Mouse (Mus musculus): Measurements from ENCODE around the gene Gpank1.
"Not testable (repeated sequence)": the region's sequence is repeated elsewhere in the genome, so short reads cannot be mapped to it uniquely, and the experiment has no call there.

The Gpank1 gene

DNA sequence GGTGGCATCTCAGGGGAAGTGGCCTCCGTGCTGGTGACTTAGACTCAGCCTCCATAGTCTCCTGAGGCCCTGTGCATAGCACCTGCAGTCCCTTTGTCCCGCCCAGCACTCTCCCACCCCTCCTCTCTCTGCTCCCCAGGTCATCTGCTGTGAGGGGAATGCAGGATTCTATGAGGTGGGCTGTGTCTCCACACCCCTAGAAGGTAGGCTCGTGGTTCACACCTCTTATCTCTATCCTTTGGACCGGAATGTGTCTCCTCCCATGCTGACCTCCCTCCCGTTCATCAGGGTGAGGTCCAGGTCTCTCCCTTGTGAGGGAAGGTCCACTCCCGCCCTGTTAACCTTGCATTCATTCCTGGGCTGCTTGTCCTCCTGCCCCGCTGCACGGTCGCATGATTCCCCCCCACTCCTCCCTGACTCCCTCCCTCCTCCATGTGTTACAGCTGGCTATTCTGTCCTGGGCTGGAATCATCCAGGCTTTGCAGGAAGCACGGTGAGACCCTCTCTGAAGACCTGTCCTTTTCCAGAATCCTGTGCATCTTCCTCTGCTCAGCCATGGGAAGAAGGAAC lies 21.0 kb upstream of the Gpank1 start:
- no peak for DNase-seq (ENCODE audit: low read depth, low spot score)

DNA sequence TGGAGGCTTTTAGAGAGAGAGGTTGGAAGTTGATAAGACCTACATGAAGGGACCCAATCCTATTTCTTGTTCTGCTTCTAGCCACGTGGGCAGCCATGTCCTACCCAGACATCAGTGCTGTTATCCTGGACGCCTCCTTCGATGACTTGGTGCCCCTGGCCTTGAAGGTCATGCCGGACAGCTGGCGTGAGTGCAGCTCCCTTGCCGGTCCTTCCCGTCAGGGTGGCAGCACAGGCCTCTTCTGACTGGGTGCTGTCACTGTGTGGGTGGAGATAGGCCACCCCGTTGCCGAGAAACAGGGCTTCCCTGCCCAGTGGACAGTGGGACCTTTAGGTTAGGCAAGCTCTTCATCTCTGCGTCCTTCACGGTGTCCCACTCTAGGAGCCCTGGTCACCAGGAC lies 20.1 kb upstream of the Gpank1 start:
- no peak for DNase-seq (ENCODE audit: low read depth, low spot score)

DNA sequence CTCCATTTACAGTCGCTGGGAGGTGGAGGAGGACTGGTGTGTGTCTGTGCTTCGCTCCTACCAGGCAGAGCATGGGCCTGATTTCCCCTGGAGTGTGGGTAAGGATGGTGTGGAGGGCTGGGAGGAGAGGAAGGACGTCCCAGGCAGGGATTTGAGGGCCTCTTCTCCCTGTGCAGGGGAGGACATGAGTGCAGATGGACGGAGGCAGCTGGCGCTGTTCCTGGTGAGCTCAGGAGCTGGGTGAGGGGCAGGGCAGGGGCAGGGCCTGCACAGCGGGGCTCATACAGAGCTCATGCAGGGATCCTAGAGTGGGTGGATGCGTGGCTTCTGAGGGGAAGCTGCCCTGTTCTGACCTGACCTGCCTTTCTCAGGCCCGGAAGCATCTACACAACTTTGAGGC lies 19.0 kb upstream of the Gpank1 start:
- DNase-seq (ENCODE audit: low read depth, low spot score), result no peak

DNA sequence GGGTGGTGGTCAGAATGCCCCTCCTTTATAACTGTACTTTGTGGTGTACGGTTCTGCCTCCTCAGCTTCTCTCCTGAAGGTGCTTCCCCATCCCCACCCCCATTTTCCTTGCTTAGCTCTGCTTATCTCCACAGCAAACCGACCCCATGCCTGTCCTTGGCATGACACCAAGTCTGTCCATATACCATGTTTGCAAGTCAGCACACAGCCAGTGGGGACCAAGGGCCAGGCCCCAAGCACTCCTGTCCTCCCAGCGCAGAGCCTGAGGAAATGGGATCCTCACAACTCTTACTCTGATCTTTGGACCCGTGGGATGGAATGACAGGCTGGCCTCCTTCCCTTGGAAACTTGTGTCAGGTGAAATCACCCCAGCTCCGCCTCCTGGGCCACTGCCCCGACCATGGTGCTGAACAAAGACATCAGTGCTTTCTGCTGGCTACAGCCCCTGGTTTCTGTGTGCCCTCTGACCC lies 18.0 kb upstream of the Gpank1 start:
- no peak for DNase-seq (ENCODE audit: low read depth, low spot score)

DNA sequence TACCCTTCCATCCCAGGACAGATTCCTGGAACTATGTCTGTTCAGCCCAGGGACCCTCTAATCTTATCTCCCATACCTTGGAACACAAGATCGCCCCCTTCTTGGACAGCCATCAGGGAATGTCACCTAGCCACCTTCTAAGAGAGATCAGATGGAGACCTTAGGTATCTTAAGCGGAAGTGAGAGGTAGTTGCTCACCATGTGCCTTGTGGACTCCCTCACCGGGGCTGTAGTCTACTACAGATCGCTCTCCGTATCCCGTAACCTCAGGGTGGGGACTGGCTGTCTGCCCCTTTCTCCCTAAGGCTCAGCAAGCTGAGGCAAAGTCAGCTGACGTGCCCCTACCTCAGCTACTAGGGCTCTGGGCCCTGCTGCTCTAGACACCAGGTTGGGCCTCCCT lies 17.2 kb upstream of the Gpank1 start:
- no peak for DNase-seq (ENCODE audit: low read depth, low spot score)

DNA sequence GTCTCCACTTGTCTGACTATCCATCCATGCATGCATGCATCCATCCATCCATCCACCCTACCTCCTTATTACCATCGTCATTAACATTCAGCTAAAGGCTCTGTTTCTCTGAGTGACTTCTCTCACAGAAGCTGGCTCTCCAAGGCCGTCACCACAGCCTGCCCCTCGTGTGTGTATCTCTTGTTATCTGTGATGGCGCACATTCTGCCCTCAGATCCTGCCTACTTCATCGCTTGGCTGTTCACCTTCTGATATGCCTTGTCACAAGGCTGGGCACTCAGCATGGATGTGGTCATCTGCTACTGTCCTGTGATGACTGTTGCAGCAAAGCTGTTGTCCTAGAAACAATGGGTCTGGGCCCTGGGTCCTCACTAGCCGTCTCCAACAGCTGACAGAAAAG lies 16.5 kb upstream of the Gpank1 start:
- DNase-seq (ENCODE audit: low read depth, low spot score), result no peak

DNA sequence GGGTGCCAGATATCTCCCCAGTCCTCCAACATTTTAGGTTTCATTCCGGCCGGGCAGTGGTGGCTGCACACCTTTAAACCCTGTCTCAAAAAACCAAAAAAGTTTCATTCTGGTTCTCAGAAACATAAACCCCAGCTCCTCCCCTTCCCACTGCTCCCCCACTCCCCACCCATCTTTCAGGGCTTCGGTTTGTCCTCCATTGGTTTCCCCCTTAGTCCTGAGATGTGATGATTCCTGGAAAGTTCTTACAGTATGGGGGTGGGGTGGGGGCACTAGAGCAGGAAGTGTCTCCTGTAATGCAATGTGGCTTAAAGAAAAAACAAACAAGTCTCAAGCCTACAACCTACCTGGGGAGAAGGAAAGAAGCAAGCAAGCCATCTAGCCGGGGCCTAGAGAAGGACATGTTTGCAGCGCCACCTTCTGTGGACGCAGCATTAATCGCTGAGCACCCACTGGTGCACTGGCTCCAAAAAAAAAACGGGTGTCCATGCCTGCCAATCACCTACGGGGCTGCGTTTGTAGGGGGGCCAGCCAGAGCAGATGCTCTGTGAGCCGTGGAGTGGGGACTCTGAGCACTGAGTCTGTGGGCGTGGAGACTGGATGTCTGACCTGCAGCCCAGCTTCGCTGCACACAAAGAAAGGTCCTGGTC lies 15.4 kb upstream of the Gpank1 start:
- DNase-seq (ENCODE audit: low read depth, low spot score), result no peak

DNA sequence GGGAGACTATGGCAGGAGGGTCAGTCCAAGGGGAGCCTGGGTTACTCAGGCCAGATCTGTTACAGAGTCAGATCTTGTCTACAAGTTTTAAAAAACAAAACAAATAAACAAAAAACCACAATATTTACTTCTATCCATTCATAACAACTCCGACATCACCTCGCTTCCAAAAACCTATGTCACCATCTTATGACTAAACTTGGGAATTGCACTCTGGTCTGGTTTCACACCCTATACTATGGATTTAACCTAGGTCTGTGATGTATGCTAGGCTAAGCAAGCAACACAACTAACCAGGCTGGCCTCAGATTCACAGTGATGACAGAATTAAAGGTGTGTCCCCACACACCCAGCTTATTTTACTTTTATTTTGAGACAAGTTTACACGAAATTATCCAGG lies 14.7 kb upstream of the Gpank1 start:
- DNase-seq (ENCODE audit: low read depth, low spot score), result no peak

DNA sequence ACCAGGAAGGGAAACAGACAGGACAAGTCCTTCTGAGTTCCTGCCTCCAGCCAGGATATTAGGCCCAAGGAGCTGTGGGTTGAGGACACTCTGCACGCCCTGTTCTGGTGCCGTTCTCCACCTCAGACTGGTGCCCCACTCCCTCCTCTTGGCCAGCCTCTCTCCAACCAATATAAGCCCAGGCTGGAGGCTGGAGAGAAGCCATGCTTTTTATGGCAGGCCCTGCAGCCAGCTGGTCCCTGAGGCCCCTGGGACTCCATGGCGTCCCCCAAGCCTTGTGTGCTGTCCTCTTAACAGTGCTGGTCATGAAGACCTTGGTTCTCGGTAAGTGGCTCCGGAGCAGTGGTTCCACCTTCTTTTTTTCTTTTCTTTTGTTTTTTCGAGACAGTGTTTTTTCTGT lies 13.2 kb upstream of the Gpank1 start, which contains the start of gene Ly6g5c:
Gene Ly6g5c, plus strand, starts transcription at position 183 of the 400 bp plus-strand sequence.
- no peak for DNase-seq (ENCODE audit: low read depth, low spot score)

DNA sequence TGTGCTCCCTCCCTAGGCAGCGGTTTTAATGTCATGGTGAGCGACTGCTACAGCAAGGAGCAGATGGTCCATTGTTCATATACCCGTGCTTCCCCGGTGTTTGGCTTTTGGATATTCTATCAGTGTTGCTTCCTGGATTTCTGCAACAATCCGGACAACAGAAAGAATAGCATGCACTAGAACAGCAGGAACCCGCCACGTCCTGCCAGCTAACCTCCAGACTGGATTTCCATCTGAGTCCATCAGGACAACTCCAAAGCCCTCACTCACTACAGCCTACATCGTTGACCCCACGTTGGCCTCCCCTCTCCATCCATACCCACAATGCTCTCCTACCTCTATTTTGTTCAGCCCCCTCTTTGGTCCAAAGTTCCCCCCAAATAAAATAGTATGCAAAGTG lies 9.5 kb upstream of the Gpank1 start:
- DNase-seq (ENCODE audit: low read depth, low spot score), result no peak

DNA sequence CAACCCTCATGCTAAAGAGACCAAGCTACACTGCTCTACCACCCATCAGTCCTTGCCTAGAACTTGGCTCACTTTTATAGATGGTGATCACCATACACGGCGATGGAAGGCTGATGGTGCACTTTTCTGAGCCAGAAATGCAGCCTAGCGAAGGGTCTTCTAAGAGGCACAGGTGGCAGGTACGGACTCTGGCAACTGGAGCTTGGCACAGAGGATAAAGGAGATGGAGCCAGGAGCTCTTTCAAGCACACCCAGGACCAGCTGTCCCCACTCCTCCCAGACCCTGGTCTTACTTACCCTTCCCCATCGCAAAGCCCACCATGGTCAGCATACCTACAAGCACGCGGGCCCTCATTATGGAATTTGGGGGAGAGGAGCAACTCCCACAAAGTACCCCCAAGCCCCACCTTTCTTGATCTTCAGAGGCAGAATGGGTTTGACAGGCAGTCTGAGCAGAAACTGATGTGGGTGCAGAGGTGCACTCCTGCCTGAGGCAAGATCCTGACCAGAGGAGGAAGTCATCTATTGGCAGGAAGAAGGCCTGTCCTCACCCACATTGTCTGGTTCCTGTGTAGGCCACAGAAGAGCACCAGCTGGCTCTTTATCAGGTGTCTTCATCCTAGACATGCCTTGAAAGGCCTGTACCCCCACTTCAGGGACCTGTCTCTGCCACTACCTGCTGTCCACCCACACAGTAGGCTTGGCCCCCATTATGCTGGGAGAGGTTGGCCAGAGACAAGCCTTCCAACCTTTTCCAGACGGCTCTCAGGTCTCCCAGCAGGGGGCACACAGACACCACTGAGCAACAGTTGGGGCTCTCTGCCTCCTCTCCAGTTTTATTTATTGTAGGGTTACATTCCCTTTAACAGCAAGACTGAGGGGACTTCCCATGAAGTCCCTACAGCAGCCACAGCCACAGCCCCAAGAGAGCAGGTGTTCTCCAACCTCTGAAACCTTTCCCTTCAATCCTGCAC lies 5.9 kb upstream of the Gpank1 start, which contains the start of gene Ly6g5b:
Gene Ly6g5b, minus strand, starts transcription at position 383 of the 974 bp plus-strand sequence.
- DNase-seq (ENCODE audit: low read depth, low spot score), result no peak

DNA sequence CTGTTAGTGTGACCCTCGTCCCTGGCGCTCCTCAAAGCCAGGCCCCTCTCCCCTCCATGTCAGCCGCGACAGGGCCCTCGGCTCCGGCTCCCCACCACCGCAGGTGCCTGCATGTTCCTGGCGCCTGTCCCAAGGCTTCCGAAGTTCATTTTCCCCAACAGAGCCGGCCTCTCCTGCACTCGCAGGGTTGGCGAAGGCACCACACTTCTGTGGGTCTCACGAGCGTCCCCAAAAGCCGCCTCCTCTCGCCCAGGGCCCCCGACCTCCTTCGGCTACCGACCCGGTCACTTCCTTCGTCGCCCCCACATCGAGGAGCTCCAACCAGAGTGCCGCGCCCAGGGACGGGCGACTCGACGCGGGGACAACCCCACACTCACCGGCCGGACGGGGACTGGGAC lies 511 bp upstream of the Gpank1 start:
- no peak for DNase-seq (ENCODE audit: low read depth, low spot score)

DNA sequence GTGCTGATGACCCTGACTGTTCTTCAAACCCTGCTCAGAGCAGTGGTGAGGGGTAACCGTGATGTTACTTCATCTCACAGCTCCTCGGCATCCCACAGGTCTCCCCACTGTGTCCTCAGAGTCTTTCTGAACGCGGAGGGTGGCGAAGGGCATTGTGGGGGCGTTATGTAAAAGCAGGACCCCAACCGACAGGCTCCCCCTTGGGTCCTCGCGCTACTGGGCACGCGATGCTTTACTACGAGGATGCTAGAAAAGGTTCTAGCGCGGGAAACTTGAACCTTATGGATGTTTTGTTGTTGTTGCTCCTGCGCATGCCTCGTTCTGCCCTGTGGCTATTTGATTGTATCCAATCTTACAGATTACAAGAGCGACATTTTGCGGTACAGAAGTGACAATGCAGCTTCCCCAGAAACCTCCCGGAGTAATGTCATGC lies 632 bp downstream of the Gpank1 start, which contains the start of gene Csnk2b:
Gene Csnk2b, minus strand, starts transcription at position 183 of the 433 bp plus-strand sequence.
- DNase-seq (ENCODE audit: low read depth, low spot score), result peak; percentile 77

DNA sequence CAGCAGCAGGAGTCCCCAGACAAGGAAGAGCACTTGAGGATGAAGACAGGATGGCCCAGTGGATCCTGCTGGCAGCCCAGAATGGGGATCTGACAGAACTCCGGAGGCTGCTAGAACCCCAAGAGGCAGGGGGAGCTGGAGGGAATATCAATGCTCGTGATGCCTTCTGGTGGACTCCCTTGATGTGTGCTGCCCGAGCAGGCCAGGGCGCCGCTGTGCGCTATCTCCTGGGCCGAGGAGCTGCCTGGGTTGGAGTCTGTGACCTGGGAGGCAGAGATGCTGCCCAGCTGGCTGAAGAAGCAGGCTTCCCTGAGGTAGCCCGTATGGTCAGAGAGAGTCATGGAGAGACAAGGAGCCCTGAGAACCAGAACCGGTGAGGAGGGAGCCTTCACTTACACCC lies 2.0 kb downstream of the Gpank1 start:
- not testable (repeated sequence) for DNase-seq (ENCODE audit: low read depth, low spot score)

DNA sequence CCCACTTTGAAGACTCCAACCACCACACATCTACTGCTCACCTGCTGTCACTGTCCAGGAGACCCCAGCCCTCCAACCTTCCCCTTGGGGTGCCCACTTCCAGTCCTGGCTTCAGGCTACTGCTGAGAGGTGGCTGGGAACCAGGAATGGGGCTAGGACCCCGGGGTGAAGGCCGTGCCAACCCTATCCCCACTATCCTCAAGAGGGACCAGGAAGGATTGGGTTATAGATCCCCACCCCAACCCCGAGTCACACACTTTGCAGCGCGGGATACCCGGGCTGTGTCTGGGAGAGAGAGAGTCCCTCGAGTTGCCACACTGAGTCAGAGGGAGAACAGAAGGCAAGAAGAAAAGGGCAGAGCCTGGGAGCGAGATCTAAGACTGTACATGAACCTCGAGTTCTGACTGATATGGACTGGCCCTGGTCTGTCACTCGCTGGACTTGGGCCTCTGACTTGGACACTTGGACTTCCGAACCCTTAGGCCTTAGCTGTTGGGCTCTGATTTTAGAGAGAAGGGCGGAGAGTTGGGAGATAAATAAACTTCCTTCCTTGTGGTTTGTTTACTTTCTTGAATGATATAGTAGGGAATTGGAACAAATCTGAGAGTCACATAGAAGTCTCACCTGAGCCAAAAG lies 3.1 kb downstream of the Gpank1 start:
- DNase-seq (ENCODE audit: low read depth, low spot score), result not testable (repeated sequence)

DNA sequence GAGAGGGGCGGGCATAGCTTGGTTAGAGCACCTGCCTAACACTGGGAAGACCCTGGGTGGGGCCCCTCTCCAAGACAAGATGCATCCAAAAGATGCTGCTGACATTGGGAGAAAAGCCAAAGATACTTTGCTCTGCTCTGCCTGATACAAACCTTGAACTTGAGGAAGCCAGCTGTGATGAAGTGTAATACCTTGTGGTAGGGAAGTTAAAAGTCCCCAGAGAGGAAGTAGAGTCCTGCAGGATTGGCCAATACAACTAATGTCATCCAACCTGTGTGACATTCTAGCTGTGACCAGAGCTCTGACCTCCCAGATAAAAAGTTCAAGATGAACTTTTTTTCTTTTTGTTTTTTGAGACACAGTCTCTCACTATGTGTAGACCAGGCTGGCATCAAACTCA lies 3.8 kb downstream of the Gpank1 start:
- DNase-seq (ENCODE audit: low read depth, low spot score), result no peak

DNA sequence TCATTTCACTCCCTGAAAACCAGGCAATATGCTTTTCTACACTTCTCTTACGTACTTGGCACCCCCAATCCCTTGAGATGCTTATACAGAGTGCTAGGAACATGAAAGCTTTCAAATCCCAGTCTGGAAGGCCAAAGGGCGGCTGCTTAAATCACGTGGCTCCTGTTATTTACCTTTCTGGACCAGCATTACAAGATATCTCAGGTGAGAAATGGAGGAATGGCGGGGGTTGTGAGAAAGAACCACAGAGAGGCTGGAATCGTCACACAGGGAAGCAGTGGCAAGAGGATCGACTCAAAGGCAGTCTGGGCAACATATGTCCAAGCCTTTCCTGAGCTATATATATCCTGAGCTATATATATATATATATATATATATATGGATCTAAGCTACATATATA lies 4.3 kb downstream of the Gpank1 start:
- DNase-seq (ENCODE audit: low read depth, low spot score), result no peak

DNA sequence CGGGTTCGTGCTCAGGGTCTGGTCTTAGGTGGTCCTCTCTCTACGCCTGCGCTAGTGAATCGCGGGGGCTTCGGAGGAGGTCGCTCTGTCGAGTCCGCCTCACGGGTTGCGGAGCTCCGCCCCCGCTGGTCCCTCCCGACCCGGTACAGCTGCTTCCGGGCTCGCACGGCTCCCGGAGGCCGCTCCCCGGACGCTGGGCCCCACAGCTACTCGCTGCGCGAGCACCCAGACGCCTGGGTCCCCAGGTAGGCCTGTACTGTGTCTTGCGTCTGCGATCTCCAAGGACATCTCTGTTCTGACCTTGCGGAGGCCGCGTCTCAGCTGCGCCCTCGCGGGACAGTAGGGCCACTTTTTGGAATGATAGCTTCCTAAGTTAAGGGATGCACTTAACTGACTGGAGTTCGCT lies 5.0 kb downstream of the Gpank1 start, which contains the start of gene D17H6S53E:
Gene D17H6S53E, plus strand, starts transcription at position 168 of the 406 bp plus-strand sequence.
- DNase-seq (ENCODE audit: low read depth, low spot score), result peak; percentile 46

DNA sequence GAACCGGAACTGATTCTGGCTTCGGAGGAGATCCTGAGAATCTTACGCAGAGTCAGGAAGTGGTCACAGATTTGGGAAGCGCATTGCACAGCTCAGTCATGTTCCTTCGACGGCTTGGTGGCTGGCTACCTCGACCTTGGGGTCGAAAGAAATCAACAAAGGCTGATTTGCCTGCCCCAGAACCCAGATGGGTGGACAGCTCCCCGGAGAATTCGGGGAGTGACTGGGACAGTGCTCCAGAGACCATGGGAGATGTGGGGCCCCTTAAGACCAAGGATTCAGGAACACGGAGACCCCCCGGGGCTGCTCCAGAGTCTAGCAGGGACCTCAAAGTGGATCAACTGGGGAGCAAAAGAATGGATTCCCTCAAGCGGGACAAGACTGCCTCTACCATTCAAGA lies 5.8 kb downstream of the Gpank1 start:
- DNase-seq (ENCODE audit: low read depth, low spot score), result no peak

DNA sequence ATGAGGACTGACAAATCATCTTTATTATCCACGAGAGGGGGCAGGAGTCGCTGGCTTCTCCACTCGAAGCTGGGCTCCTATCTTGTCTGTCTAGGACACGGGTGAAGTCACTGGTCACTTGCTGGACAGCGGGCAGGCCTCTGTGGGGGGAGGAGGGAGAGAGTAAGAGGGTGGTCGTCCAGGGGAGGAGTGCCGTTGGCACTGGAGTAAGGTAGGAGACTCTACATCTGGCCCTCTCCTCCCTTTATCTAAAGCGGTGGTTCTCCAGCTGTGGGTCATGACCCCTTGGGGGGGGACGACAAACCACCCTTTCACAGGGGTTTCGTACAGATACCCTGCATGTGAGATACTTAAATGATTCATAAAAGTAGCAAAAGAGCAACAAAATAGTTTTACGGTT lies 7.7 kb downstream of the Gpank1 start:
- no peak for DNase-seq (ENCODE audit: low read depth, low spot score)

DNA sequence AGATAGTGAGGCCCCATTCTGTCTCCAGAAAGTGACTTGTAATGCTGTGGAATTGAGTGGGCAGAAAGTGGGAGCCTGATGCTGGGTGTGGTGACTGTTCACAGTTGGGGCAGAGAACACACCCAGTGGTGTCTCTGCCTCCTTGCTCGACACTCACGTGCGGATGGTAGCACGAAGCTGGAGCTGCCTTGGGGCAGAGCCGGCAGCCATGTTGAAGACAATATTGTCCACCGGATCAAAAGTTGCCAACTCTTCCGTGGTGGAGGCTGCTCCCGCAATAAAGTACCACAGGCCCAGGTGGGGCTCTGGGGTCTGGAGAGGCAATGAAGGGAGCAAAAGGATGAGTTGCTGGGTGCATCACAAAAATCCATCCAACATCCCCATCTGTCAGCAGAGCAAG lies 9.8 kb downstream of the Gpank1 start:
- no peak for DNase-seq (ENCODE audit: low read depth, low spot score)
